Mouse (Mus musculus): ENCODE measurements around the gene Vcan. TPM values are rescaled to one million over a fixed set of nuclear protein-coding genes. Genes with fewer than 3 reads are reported as not detected.
A peak's percentile ranks its signal among the peaks of the same experiment; 100 is the strongest.

Gene Vcan
- polyA plus RNA-seq, 1 experiment from 2014 or later: 73.2 TPM

DNA sequence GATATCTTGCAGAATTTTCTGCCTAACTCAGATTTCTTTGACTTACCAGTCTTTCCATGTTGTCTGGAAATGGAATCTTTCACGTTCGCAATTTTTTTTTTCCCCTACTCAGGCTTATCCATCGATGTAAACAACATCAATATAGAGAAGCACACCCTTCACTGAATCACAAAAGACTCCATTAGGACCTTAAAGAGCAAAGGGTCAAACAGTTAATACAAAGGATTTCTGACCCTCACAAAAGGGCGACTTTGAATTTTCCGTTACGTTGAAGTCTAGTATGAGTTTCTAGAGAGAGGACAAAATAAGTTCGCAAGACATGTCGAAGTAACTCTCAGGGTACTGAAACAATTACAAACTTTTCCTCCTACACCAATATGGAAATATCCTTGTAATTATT is 892 bp upstream of the Vcan start:
- H3K9me3 ChIP-seq (replicated peaks): no peaks in the 10 kb centered on the region
- WGBS: 14% methylated on average over 8 of the region's 8 CpGs
- H3K27ac ChIP-seq: peak overlapping the region; percentile 90
- H3K4me2 ChIP-seq: peak overlapping the region; percentile 92
- H3K36me3 ChIP-seq: no peaks in the 10 kb centered on the region
- H3K4me3 ChIP-seq (replicated peaks): peak overlapping the region; percentile 61
- H3K27me3 ChIP-seq: peaks cover 5% of the 10 kb centered on the region; the same call in 1 of the 2 replicates
- H3K4me1 ChIP-seq: peaks cover 22% of the 10 kb centered on the region
- H3K9ac ChIP-seq: peak overlapping the region; percentile 67
- ATAC-seq (replicated peaks; ENCODE audit: low FRiP score): no peak

DNA sequence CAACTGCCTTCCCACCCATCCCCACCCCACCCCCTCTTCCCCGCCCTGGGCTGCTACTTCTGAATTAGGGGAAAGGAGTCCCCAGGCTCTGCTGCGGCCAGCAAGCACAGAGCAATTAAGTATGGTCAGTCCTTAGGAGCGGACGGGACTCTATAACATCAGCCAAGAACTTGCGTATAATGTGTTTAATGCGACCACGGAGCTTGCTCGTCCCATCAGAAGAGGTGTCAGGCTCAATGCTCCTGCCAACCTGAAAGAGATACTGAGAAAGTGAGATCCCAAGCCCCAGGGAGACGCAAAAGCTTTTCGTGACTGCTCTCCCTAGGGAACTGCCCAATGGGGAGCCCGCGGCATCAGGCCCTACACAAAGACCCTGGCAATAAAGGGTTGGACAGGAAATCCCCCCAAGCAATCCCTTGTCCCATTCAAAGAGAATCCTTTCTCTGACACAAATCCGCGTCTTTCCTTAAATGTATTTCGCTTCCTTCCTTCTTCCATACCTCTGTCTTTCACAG is 434 bp upstream of the Vcan start:
- Histone ChIP-seq H3K4me2 (peak overlapping the region; percentile 92), H3K4me3 (replicated peaks) (peak overlapping the region; percentile 61), H3K36me3 (no peaks in the 10 kb centered on the region), H3K9me3 (replicated peaks) (no peaks in the 10 kb centered on the region), H3K9ac (peak overlapping the region; percentile 67), H3K27me3 (peaks cover 5% of the 10 kb centered on the region; the same call in 1 of the 2 replicates), H3K27ac (peak overlapping the region; percentile 90), H3K4me1 (peaks cover 25% of the 10 kb centered on the region)
- no peak for ATAC-seq (replicated peaks; ENCODE audit: low FRiP score)
- 1% methylated on average over 15 of the region's 15 CpGs for WGBS

DNA sequence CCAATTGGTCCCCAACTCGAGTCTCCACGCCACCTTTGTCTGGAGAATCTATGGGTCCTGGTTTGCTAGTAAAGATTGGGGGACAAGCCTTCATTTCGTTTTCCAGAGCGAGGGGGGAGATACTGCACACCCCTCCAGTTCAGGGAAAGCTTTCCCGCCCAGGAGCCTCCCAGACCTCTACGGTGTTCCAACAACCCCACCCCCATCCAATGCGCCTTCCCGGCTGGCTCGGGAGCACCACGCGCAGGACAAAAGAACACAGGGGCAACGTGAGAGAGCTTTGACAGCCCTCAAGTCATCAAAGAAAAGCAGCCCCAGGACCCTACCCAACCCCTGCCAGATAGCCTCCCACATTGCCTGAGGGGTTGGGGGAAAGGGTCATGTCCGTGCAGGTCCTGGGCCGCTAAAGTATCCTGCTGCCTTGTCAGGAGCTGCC is 1.2 kb downstream of the Vcan start:
- Histone ChIP-seq H3K4me1 (peaks cover 29% of the 10 kb centered on the region), H3K27ac (peak overlapping the region; percentile 90), H3K9me3 (replicated peaks) (no peaks in the 10 kb centered on the region), H3K9ac (peak overlapping the region; percentile 67), H3K4me2 (peak overlapping the region; percentile 92), H3K36me3 (no peaks in the 10 kb centered on the region), H3K27me3 (peaks cover 5% of the 10 kb centered on the region; the same call in 1 of the 2 replicates), H3K4me3 (replicated peaks) (peak overlapping the region; percentile 61)
- peak; percentile 20; the same call in 1 of the 2 replicates for ATAC-seq (replicated peaks; ENCODE audit: low FRiP score)
- 0% methylated on average over 14 of the region's 14 CpGs for WGBS

DNA sequence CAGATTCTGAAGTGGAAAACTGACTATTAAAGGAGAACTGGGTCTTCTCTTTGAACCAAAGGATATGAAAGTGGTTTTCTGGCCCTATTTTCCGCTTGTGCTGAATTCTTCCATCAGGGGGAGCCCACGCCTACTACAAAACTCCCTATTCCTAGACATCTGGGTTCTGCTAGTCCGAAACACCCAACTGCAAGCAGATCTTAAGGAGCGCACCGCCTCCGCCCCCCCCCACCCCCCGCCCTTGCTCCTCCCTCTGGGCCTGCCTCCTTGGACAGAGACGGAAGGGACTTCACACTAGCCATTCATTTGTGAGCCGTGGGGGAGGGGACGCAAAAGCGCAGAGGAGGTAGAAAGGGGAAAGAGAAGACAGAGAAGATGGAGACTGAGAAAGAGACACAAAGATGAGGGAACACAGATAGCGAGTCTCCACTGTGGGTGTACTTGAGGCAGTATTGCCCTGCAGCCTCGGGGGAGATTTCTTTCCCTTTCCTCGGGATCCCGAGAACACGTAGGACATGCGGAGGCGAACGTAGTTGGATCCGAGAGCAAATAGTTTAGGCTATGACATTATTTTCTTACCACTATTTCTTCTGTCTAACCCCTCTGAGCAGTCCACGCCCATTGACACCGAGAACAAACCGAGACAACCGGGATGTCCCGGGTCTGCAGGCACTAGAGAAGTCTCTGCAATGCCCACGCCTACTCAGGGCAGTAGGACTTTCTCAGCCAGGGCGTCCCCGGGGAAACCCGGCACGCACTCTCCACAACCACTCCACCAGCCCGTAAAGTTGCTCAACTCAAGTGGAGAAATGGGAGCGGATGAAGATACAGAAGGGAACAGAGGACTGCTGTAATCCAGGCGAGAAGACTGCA is 1.8 kb downstream of the Vcan start:
- ATAC-seq (replicated peaks; ENCODE audit: low FRiP score): peak; percentile 87
- WGBS: under 1% methylated on average over 33 of the region's 33 CpGs
- peak overlapping the region; percentile 67 for H3K9ac ChIP-seq
- H3K4me3 ChIP-seq (replicated peaks): peak overlapping the region; percentile 61
- no peaks in the 10 kb centered on the region for H3K9me3 ChIP-seq (replicated peaks)
- H3K4me2 ChIP-seq: peak overlapping the region; percentile 92
- peaks cover 5% of the 10 kb centered on the region; the same call in 1 of the 2 replicates for H3K27me3 ChIP-seq
- H3K4me1 ChIP-seq: peaks cover 29% of the 10 kb centered on the region
- H3K27ac ChIP-seq: peak overlapping the region; percentile 92
- H3K36me3 ChIP-seq: no peaks in the 10 kb centered on the region

DNA sequence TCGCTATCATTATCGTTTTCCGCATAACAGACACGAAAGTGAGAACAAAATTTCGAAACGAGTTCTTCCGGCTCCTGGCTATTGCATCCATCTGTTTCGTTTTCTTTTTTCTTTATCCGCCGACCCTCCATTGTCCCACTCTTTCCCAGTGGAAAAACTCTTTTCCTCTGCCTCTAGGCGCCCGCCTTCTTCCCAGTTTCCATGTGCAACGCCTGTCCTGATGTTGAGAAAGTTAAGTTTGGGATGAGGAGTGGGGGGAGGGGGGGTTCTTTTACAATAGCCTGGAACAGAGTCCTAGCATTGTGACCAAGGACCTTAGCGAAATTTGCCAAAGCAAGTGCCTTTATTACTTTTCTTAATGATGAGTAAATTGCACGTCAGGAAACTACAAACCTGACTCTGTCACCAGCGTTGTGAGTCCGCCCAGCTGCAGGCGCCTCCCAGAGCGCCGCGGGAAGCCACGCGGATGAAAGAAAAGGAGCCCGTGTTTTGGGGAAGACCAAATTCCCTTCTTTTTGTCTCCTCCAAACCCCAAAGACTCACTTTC is 2.5 kb downstream of the Vcan start:
- peaks cover 29% of the 10 kb centered on the region for H3K4me1 ChIP-seq
- under 1% methylated on average over 24 of the region's 24 CpGs for WGBS
- peaks cover 5% of the 10 kb centered on the region; the same call in 1 of the 2 replicates for H3K27me3 ChIP-seq
- H3K4me2 ChIP-seq: peak overlapping the region; percentile 92
- peak overlapping the region; percentile 61 for H3K4me3 ChIP-seq (replicated peaks)
- peak overlapping the region; percentile 55 for H3K9ac ChIP-seq
- peak overlapping the region; percentile 92 for H3K27ac ChIP-seq
- H3K9me3 ChIP-seq (replicated peaks): no peaks in the 10 kb centered on the region
- no peaks in the 10 kb centered on the region for H3K36me3 ChIP-seq
- no peak for ATAC-seq (replicated peaks; ENCODE audit: low FRiP score)

- Histone ChIP-seq H3K4me1 (peaks cover 29% of the 10 kb centered on the region), H3K4me3 (replicated peaks) (peak overlapping the region; percentile 61), H3K9ac (peak overlapping the region; percentile 55), H3K4me2 (peak overlapping the region; percentile 92), H3K27me3 (peaks cover 5% of the 10 kb centered on the region; the same call in 1 of the 2 replicates), H3K27ac (peak overlapping the region; percentile 92), H3K36me3 (no peaks in the 10 kb centered on the region), H3K9me3 (replicated peaks) (no peaks in the 10 kb centered on the region)
- WGBS: under 1% methylated on average over 31 of the region's 31 CpGs
- peak; percentile 87 for ATAC-seq (replicated peaks; ENCODE audit: low FRiP score)
Measured at GRCm38 (mm10) chr13:89738776-89739695, 3.3 kb downstream of the Vcan start.

- Histone ChIP-seq H3K4me3 (replicated peaks) (peak overlapping the region; percentile 61), H3K9ac (no peak overlapping the region), H3K27ac (peak overlapping the region; percentile 92; the same call in 1 of the 2 replicates), H3K36me3 (no peaks in the 10 kb centered on the region), H3K4me2 (peak overlapping the region; percentile 92), H3K27me3 (no peaks in the 10 kb centered on the region; the same call in 1 of the 2 replicates), H3K9me3 (replicated peaks) (no peaks in the 10 kb centered on the region), H3K4me1 (peaks cover 28% of the 10 kb centered on the region)
- WGBS: 44% methylated on average over 2 of the region's 2 CpGs
- ATAC-seq (replicated peaks; ENCODE audit: low FRiP score): no peak
Measured at GRCm38 (mm10) chr13:89738275-89738674, 4.0 kb downstream of the Vcan start.

DNA sequence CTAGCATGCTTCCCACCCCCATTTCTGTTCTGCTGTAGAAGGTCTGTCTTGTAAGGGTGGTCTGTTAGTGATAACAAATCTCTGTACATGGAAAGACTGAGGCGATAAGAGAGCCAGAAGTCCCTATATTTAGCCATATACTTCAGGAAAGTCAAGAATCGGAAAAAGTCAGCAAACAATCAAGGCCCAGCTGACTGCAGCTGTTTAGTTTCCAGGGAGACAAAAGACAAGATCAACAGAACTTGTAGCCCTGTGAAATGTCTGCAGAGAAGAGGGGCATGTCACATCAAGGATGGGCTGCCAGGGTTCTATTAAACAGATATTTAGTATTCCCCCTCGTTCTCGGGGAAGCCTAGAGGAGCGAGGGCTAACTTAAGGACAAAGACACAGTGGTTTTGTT is 7.2 kb downstream of the Vcan start:
- Histone ChIP-seq H3K9ac (no peak overlapping the region), H3K27me3 (no peaks in the 10 kb centered on the region), H3K27ac (no peak overlapping the region), H3K4me2 (no peak overlapping the region), H3K4me1 (peaks cover 13% of the 10 kb centered on the region), H3K9me3 (replicated peaks) (no peaks in the 10 kb centered on the region), H3K36me3 (0 out of 2 replicates have a peak, but pooled peaks cover 6% of the 10 kb centered on the region), H3K4me3 (replicated peaks) (no peak overlapping the region)
- WGBS: 48% methylated on average over 5 of the region's 5 CpGs
- no peak for ATAC-seq (replicated peaks; ENCODE audit: low FRiP score)

DNA sequence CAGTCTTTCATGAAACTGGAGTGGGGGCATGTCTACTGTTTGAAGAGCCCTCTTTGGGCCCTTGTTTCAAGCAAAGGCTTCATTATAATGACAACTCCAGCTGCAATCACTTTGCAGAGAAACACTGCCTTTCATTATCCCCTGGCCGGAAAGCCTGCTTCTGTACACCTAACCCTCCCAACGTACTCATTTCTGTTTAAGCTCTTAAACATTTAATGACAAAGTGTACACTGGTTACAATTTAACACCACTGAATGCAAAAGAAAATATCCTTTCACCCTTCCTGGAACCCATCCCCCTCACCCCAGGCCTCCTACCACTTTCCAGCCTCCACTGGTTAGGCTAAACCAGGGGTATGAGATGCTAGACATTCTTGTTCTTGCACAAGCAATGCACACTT is 15.8 kb downstream of the Vcan start:
- no peaks in the 10 kb centered on the region for H3K9me3 ChIP-seq (replicated peaks)
- no peak overlapping the region for H3K9ac ChIP-seq
- WGBS: 58% methylated on average over 2 of the region's 2 CpGs
- H3K36me3 ChIP-seq: peaks cover 45% of the 10 kb centered on the region
- no peak overlapping the region; the same call in 1 of the 2 replicates for H3K27ac ChIP-seq
- no peak overlapping the region for H3K4me2 ChIP-seq
- H3K4me1 ChIP-seq: no peaks in the 10 kb centered on the region
- H3K27me3 ChIP-seq: no peaks in the 10 kb centered on the region
- H3K4me3 ChIP-seq (replicated peaks): no peak overlapping the region
- 0 out of 2 replicates have a peak, but pooled peaks have one; percentile 56 for ATAC-seq (replicated peaks; ENCODE audit: low FRiP score)

- Histone ChIP-seq H3K36me3 (peaks cover 41% of the 10 kb centered on the region), H3K9ac (no peak overlapping the region), H3K4me2 (no peak overlapping the region), H3K9me3 (replicated peaks) (no peaks in the 10 kb centered on the region), H3K4me1 (no peaks in the 10 kb centered on the region), H3K4me3 (replicated peaks) (no peak overlapping the region), H3K27me3 (no peaks in the 10 kb centered on the region), H3K27ac (no peak overlapping the region)
- 57% methylated on average over 3 of the region's 3 CpGs for WGBS
- ATAC-seq (replicated peaks; ENCODE audit: low FRiP score): no peak
Measured at GRCm38 (mm10) chr13:89720497-89720896, 21.8 kb downstream of the Vcan start.

DNA sequence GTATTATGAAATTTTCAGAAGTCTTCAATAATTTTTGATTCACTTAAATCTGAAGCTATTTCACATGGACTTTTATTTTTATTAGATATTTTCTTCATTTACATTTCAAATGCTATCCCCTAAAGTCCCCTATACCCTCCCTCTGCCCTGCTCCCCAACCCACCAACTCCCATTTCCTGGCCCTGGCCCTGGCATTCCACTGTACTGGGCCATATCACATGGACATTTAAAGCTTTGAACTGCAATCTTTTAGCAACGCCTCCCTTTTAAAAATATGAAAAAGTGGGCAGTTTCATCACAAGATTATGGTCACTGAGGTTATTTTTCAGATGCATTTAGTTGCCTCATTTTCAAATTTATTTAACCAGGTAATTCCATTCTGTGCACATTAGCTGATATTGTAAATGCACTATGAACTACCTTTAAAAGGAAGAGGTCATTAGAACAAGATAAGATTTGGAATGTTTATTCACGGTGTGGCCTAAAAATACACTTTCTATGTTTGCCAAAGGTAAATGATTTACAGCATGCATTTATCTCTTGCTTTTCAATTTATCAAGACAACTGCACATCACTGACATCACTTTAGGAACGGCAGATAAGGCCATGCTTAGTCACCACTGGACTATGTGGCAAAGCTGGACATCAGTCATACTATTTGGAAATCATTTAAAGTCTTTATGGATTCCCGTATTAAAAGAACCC is 32.7 kb downstream of the Vcan start:
- H3K4me1 ChIP-seq: no peaks in the 10 kb centered on the region
- H3K27ac ChIP-seq: no peak overlapping the region
- peaks cover 34% of the 10 kb centered on the region for H3K36me3 ChIP-seq
- no peaks in the 10 kb centered on the region for H3K27me3 ChIP-seq
- H3K9me3 ChIP-seq (replicated peaks): no peaks in the 10 kb centered on the region
- WGBS: 85% methylated on average over 4 of the region's 4 CpGs
- no peak overlapping the region for H3K4me3 ChIP-seq (replicated peaks)
- no peak for ATAC-seq (replicated peaks; ENCODE audit: low FRiP score)
- H3K9ac ChIP-seq: no peak overlapping the region
- H3K4me2 ChIP-seq: no peak overlapping the region

Measured in kidney, embryonic 15.5 days (tissue).